ENCODE assay signal across 8 mouse cellular contexts in the genomic region with DNA sequence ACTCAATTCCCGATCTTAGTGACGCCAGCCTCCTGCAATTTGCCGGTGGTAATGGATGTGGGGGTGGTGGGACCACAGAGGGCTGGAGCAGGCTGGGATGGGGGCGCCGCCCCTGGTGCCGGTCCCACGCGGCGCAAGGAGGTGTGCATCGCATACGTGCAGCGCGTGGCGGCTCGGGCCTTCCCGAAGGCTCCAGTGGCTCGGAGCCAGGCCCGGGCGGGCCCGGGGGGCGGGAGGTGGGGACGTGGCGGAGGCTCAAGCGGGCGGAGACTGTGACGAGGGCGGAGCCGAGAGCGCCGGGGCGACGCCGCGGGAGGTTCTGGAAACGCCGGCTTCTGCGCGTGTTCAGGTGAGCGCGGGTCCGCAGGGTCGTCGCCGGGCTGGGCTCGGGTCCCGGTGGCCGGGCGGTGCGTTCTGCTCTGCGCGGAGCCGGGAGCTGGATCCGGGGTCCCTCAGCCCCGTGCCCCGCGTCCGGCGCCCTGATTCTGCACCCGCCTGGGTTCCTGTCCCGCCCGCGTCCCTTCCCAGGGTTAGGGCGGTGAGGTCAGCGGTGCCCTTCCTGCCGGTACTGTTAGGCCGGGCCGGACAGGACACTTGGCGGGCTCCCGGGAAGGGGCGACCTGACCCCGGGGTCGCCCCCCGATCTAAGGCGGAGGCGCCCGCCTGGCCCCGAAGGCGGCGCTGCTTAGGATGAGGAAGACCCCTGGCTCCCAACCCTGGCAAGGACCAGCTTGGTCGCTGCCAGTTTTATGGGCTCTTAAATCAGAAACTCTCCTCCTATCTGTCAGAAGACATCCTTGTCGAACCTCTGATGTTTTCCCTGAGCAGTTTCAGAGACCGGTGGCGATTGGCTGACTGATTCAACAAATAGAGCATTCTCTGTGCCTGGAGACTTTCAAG. TPM values are rescaled to one million over a fixed set of nuclear protein-coding genes. Genes with fewer than 3 reads are reported as not detected.
DNase-seq lines count a peak whose midpoint lies in the region; ATAC-seq and TF ChIP-seq lines count a peak whose summit lies in the region.

No protein-coding gene starts in this region.

- no peak for TF ChIP-seq EP300 in liver, postnatal 0 days (IDR thresholded peaks at IDR 0.05; ENCODE audit: low read depth)

- H3K36me3 ChIP-seq in C2C12 (ENCODE audit: control insufficient read depth, insufficient read depth): no peaks in the 10 kb centered on the region
- no peaks in the 10 kb centered on the region for H3K36me3 ChIP-seq in embryonic facial prominence, embryonic 12.5 days
- no peaks in the 10 kb centered on the region for H3K36me3 ChIP-seq in heart, embryonic 12.5 days
- no peaks in the 10 kb centered on the region for H3K36me3 ChIP-seq in kidney, embryonic 15.5 days
- H3K36me3 ChIP-seq in liver, postnatal 0 days (replicated peaks; ENCODE audit: insufficient read depth, low read length): no peaks in the 10 kb centered on the region
- H3K36me3 ChIP-seq in neural tube, embryonic 12.5 days: no peaks in the 10 kb centered on the region

- 1% methylated on average over 77 of the region's 83 CpGs for WGBS in embryonic facial prominence, embryonic 12.5 days
- 1% methylated on average over 83 of the region's 83 CpGs for WGBS in heart, embryonic 12.5 days
- 1% methylated on average over 83 of the region's 83 CpGs for WGBS in kidney, embryonic 15.5 days
- 1% methylated on average over 73 of the region's 83 CpGs for WGBS in liver, postnatal 0 days (ENCODE audit: insufficient replicate concordance)
- WGBS in neural tube, embryonic 12.5 days: under 1% methylated on average over 83 of the region's 83 CpGs

- no peaks in the 10 kb centered on the region for H3K79me3 ChIP-seq in C2C12 (ENCODE audit: low read depth)

- no peak for TF ChIP-seq CTCF in C2C12 (IDR thresholded peaks at IDR 0.05; ENCODE audit: control insufficient read depth, insufficient read depth, insufficient read length)
- no peak for TF ChIP-seq CTCF in liver, postnatal 0 days (IDR thresholded peaks at IDR 0.05; ENCODE audit: low read depth)

- peak; percentile 88 for ATAC-seq in embryonic facial prominence, embryonic 12.5 days (ENCODE audit: insufficient number of reproducible peaks, insufficient read depth, low FRiP score, low TSS enrichment)
- ATAC-seq in heart, embryonic 12.5 days (ENCODE audit: insufficient number of reproducible peaks, low FRiP score): peak; percentile 81
- ATAC-seq in kidney, embryonic 15.5 days (replicated peaks; ENCODE audit: low FRiP score): peak; percentile 90
- ATAC-seq in liver, postnatal 0 days: peak; percentile 79; the same call in 1 of the 2 replicates
- peak; percentile 89 for ATAC-seq in neural tube, embryonic 12.5 days (ENCODE audit: low FRiP score, low read depth)

- peak overlapping the region; percentile 69 for H3K9ac ChIP-seq in embryonic facial prominence, embryonic 12.5 days
- peak overlapping the region; percentile 86 for H3K9ac ChIP-seq in heart, embryonic 12.5 days
- peak overlapping the region; percentile 64 for H3K9ac ChIP-seq in kidney, embryonic 15.5 days
- peak overlapping the region; percentile 49 for H3K9ac ChIP-seq in liver, postnatal 0 days (replicated peaks)
- peak overlapping the region; percentile 71 for H3K9ac ChIP-seq in neural tube, embryonic 12.5 days

- peak overlapping the region; percentile 38 for H3K4me3 ChIP-seq in C2C12 (ENCODE audit: insufficient read depth, poor library complexity, severe bottlenecking)
- H3K4me3 ChIP-seq in embryonic facial prominence, embryonic 12.5 days: peak overlapping the region; percentile 72
- H3K4me3 ChIP-seq in heart, embryonic 12.5 days: peak overlapping the region; percentile 75
- peak overlapping the region; percentile 76 for H3K4me3 ChIP-seq in kidney, embryonic 15.5 days (replicated peaks)
- H3K4me3 ChIP-seq in liver, postnatal 0 days (ENCODE audit: low read depth, low read length): peak overlapping the region; percentile 63
- H3K4me3 ChIP-seq in neural tube, embryonic 12.5 days: peak overlapping the region; percentile 61

- H3K9me3 ChIP-seq in embryonic facial prominence, embryonic 12.5 days: no peaks in the 10 kb centered on the region
- no peaks in the 10 kb centered on the region for H3K9me3 ChIP-seq in heart, embryonic 12.5 days (replicated peaks)
- H3K9me3 ChIP-seq in kidney, embryonic 15.5 days (replicated peaks): no peaks in the 10 kb centered on the region
- no peaks in the 10 kb centered on the region for H3K9me3 ChIP-seq in liver, postnatal 0 days (ENCODE audit: low read length)
- no peaks in the 10 kb centered on the region for H3K9me3 ChIP-seq in neural tube, embryonic 12.5 days

- H3K79me2 ChIP-seq in C2C12 (ENCODE audit: control insufficient read depth, insufficient read depth): no peaks in the 10 kb centered on the region

- peak; percentile 78 to 80 for DNase-seq in adrenal gland, adult 18-20 months (ENCODE audit: low spot score in 2 of 2)
- DNase-seq in liver, postnatal 0 days: peak; percentile 79
- peak; percentile 76 for DNase-seq in thymus, postnatal 4 days

- H3K27ac ChIP-seq in embryonic facial prominence, embryonic 12.5 days: no peak overlapping the region
- H3K27ac ChIP-seq in heart, embryonic 12.5 days (ENCODE audit: poor library complexity, severe bottlenecking): peak overlapping the region; percentile 3; the same call in 1 of the 2 replicates
- no peak overlapping the region; the same call in 1 of the 2 replicates for H3K27ac ChIP-seq in kidney, embryonic 15.5 days
- H3K27ac ChIP-seq in liver, postnatal 0 days (ENCODE audit: low read depth): no peak overlapping the region
- H3K27ac ChIP-seq in neural tube, embryonic 12.5 days: no peak overlapping the region

- H3K4me2 ChIP-seq in embryonic facial prominence, embryonic 12.5 days (replicated peaks): peak overlapping the region; percentile 98
- peak overlapping the region; percentile 96 for H3K4me2 ChIP-seq in heart, embryonic 12.5 days
- H3K4me2 ChIP-seq in kidney, embryonic 15.5 days: peak overlapping the region; percentile 99
- H3K4me2 ChIP-seq in liver, postnatal 0 days (ENCODE audit: low read depth, low read length): peak overlapping the region; percentile 89
- H3K4me2 ChIP-seq in neural tube, embryonic 12.5 days (replicated peaks): peak overlapping the region; percentile 99

- peaks cover 18% of the 10 kb centered on the region for H3K4me1 ChIP-seq in embryonic facial prominence, embryonic 12.5 days
- H3K4me1 ChIP-seq in heart, embryonic 12.5 days (replicated peaks): peaks cover 34% of the 10 kb centered on the region
- peaks cover 24% of the 10 kb centered on the region for H3K4me1 ChIP-seq in kidney, embryonic 15.5 days
- H3K4me1 ChIP-seq in liver, postnatal 0 days (ENCODE audit: insufficient read depth): peaks cover 4% of the 10 kb centered on the region; the same call in 1 of the 2 replicates
- H3K4me1 ChIP-seq in neural tube, embryonic 12.5 days: peaks cover 17% of the 10 kb centered on the region

- H3ac ChIP-seq in C2C12 (ENCODE audit: control insufficient read depth, insufficient read length, low read depth): peak overlapping the region; percentile 83

- H3K27me3 ChIP-seq in C2C12 (ENCODE audit: control insufficient read depth, insufficient read depth, insufficient read length): no peaks in the 10 kb centered on the region
- H3K27me3 ChIP-seq in embryonic facial prominence, embryonic 12.5 days: no peaks in the 10 kb centered on the region
- peaks cover 7% of the 10 kb centered on the region; the same call in 1 of the 2 replicates for H3K27me3 ChIP-seq in heart, embryonic 12.5 days (replicated peaks)
- H3K27me3 ChIP-seq in kidney, embryonic 15.5 days: 0 out of 2 replicates have a peak, but pooled peaks cover 8% of the 10 kb centered on the region
- peaks cover 24% of the 10 kb centered on the region; the same call in 1 of the 2 replicates for H3K27me3 ChIP-seq in liver, postnatal 0 days (ENCODE audit: insufficient read depth, low read length)
- peaks cover 7% of the 10 kb centered on the region; the same call in 1 of the 2 replicates for H3K27me3 ChIP-seq in neural tube, embryonic 12.5 days (replicated peaks)

TF ChIP-seq in C2C12, 6 proteins besides CTCF, POLR2A, EP300 and RAD21:
- no peak for TF ChIP-seq CEBPB (IDR thresholded peaks at IDR 0.05; ENCODE audit: low read depth)
- peak; percentile 74 for TF ChIP-seq MAX (IDR thresholded peaks at IDR 0.05)
- no peak for TF ChIP-seq USF1 (IDR thresholded peaks at IDR 0.05; ENCODE audit: low read depth)
- no peak for TF ChIP-seq FOSL1 (IDR thresholded peaks at IDR 0.05; ENCODE audit: insufficient read depth, low read length, poor library complexity, severe bottlenecking)
- no peak for TF ChIP-seq MYOD1 (IDR thresholded peaks at IDR 0.05; ENCODE audit: control insufficient read depth, insufficient read length, low read depth)

RNA-seq across cellular contexts. Expression of a gene that starts 1.0 kb away (rescaled TPM):
- polyA plus RNA-seq in C2C12 (2012; fragmentation: generic; extraction: Trizol): 26.4 TPM
- 10 to 100 TPM; 40.8 to 64.8 TPM for total RNA-seq in adrenal gland, adult 18-20 months (2021)
- 56.8 and 59.7 TPM in 2 replicates for polyA plus RNA-seq in embryonic facial prominence, embryonic 12.5 days (2016; fragmentation: Nextera tagmentation; extraction: Ambion mirVana)
- 56.5 and 62.1 TPM in 2 replicates for polyA plus RNA-seq in heart, embryonic 12.5 days (2016; fragmentation: Nextera tagmentation; extraction: Ambion mirVana)
- polyA plus RNA-seq in kidney, embryonic 15.5 days (2015; fragmentation: Nextera tagmentation; extraction: Ambion mirVana): 36.6 and 44.5 TPM in 2 replicates
- polyA plus RNA-seq in liver, postnatal 0 days (2015; fragmentation: Nextera tagmentation; extraction: Ambion mirVana): 2.4 and 2.7 TPM in 2 replicates
- polyA plus RNA-seq in neural tube, embryonic 12.5 days (2016; fragmentation: Nextera tagmentation; extraction: Ambion mirVana): 15.2 and 17.3 TPM in 2 replicates

RNA-seq across cellular contexts. Expression of a gene that starts 32.1 kb away (rescaled TPM):
- polyA plus RNA-seq in C2C12 (2012; fragmentation: generic; extraction: Trizol): 120 TPM
- 1 to 10 TPM; 7.0 to 7.6 TPM for total RNA-seq in adrenal gland, adult 18-20 months (2021)
- polyA plus RNA-seq in embryonic facial prominence, embryonic 12.5 days (2016; fragmentation: Nextera tagmentation; extraction: Ambion mirVana): 144 and 146 TPM in 2 replicates
- 7.1 and 7.3 TPM in 2 replicates for polyA plus RNA-seq in heart, embryonic 12.5 days (2016; fragmentation: Nextera tagmentation; extraction: Ambion mirVana)
- polyA plus RNA-seq in kidney, embryonic 15.5 days (2015; fragmentation: Nextera tagmentation; extraction: Ambion mirVana): 47.1 and 53.2 TPM in 2 replicates
- 4.0 TPM in 2 replicates for polyA plus RNA-seq in liver, postnatal 0 days (2015; fragmentation: Nextera tagmentation; extraction: Ambion mirVana)
- 46.1 and 51.4 TPM in 2 replicates for polyA plus RNA-seq in neural tube, embryonic 12.5 days (2016; fragmentation: Nextera tagmentation; extraction: Ambion mirVana)
